Mouse (Mus musculus): ENCODE measurements around the gene Tbl1xr1.
A peak's percentile ranks its signal among the peaks of the same experiment; 100 is the strongest.

Tbl1xr1 gene

GRCm38 (mm10) chr3:22076561-22076935, at the start of gene Tbl1xr1:
Gene Tbl1xr1 (plus strand): TSS chr3:22076652.
- no peak for DNase-seq (ENCODE audit: extremely low read depth, low read depth, low spot score)

GRCm38 (mm10) chr3:22038004-22038403, 38.4 kb upstream of the Tbl1xr1 start:
- DNase-seq (ENCODE audit: extremely low read depth, low read depth, low spot score): no peak

GRCm38 (mm10) chr3:22039036-22039795, 37.2 kb upstream of the Tbl1xr1 start:
- DNase-seq (ENCODE audit: extremely low read depth, low read depth, low spot score): no peak

- DNase-seq (ENCODE audit: extremely low read depth, low read depth, low spot score): no peak
Measured at GRCm38 (mm10) chr3:22040627-22041026, 35.8 kb upstream of the Tbl1xr1 start.

GRCm38 (mm10) chr3:22047203-22047602, 29.2 kb upstream of the Tbl1xr1 start:
- DNase-seq (ENCODE audit: extremely low read depth, low read depth, low spot score): no peak

- DNase-seq (ENCODE audit: extremely low read depth, low read depth, low spot score): no peak
Measured at GRCm38 (mm10) chr3:22056664-22057328, 19.7 kb upstream of the Tbl1xr1 start.

GRCm38 (mm10) chr3:22058206-22058804, 18.1 kb upstream of the Tbl1xr1 start:
- no peak for DNase-seq (ENCODE audit: extremely low read depth, low read depth, low spot score)

- no peak for DNase-seq (ENCODE audit: extremely low read depth, low read depth, low spot score)
Measured at GRCm38 (mm10) chr3:22061163-22061562, 15.3 kb upstream of the Tbl1xr1 start.

- no peak for DNase-seq (ENCODE audit: extremely low read depth, low read depth, low spot score)
Measured at GRCm38 (mm10) chr3:22068621-22069020, 7.8 kb upstream of the Tbl1xr1 start.

GRCm38 (mm10) chr3:22073916-22074315, 2.5 kb upstream of the Tbl1xr1 start:
- DNase-seq (ENCODE audit: extremely low read depth, low read depth, low spot score): no peak

- DNase-seq (ENCODE audit: extremely low read depth, low read depth, low spot score): peak; percentile 95
Measured at GRCm38 (mm10) chr3:22074591-22075294, 1.7 kb upstream of the Tbl1xr1 start.

- no peak for DNase-seq (ENCODE audit: extremely low read depth, low read depth, low spot score)
Measured at GRCm38 (mm10) chr3:22075517-22075886, 950 bp upstream of the Tbl1xr1 start.

GRCm38 (mm10) chr3:22075887-22076560, 428 bp upstream of the Tbl1xr1 start:
- no peak for DNase-seq (ENCODE audit: extremely low read depth, low read depth, low spot score)

GRCm38 (mm10) chr3:22076936-22077656, 644 bp downstream of the Tbl1xr1 start:
- DNase-seq (ENCODE audit: extremely low read depth, low read depth, low spot score): no peak

GRCm38 (mm10) chr3:22077657-22078475, 1.4 kb downstream of the Tbl1xr1 start:
- DNase-seq (ENCODE audit: extremely low read depth, low read depth, low spot score): no peak

- no peak for DNase-seq (ENCODE audit: extremely low read depth, low read depth, low spot score)
Measured at GRCm38 (mm10) chr3:22078529-22078928, 2.1 kb downstream of the Tbl1xr1 start.

- DNase-seq (ENCODE audit: extremely low read depth, low read depth, low spot score): no peak
Measured at GRCm38 (mm10) chr3:22081869-22082268, 5.4 kb downstream of the Tbl1xr1 start.

GRCm38 (mm10) chr3:22082823-22083222, 6.4 kb downstream of the Tbl1xr1 start:
- no peak for DNase-seq (ENCODE audit: extremely low read depth, low read depth, low spot score)

GRCm38 (mm10) chr3:22084222-22084996, 8.0 kb downstream of the Tbl1xr1 start:
- no peak for DNase-seq (ENCODE audit: extremely low read depth, low read depth, low spot score)
